Mouse (Mus musculus) G1E-ER4 (cell line): Measurements from ENCODE around the gene Saxo2. TPM values are rescaled to one million over a fixed set of nuclear protein-coding genes. Genes with fewer than 3 reads are reported as not detected.

Source experiments
- GATA1 ChIP-seq: IDR thresholded peaks from one replicate; pipeline ENCODE4 v1.8.0; 2012; ENCODE audit warnings: low read length, inconsistent platforms
- polyA plus RNA-seq: library from polyadenylated mRNA; stranded (reverse); fragments of >175 nt; gene quantifications from 2 replicates; pipeline ENCODE4 v1.2.3, GENCODE M21; 2012

Saxo2 gene
- polyA plus RNA-seq = 0.02 and 0.25 TPM in 2 replicates

- no peak for TF ChIP-seq GATA1
These were observed at the start of gene Saxo2, which contains the start of gene Efl1 for GRCm38 (mm10) chr7:82648353-82649080. Saxo2 (minus strand) TSS chr7:82648528. Efl1 (plus strand) TSS chr7:82648614.

- no peak for TF ChIP-seq GATA1
These were observed 49.3 kb upstream of the Saxo2 start for GRCm38 (mm10) chr7:82697668-82698067.

- no peak for TF ChIP-seq GATA1
These were observed 42.9 kb upstream of the Saxo2 start for GRCm38 (mm10) chr7:82691021-82691738.

GRCm38 (mm10) chr7:82688736-82689135 is 40.4 kb upstream of the Saxo2 start:
- no peak for TF ChIP-seq GATA1

- no peak for TF ChIP-seq GATA1
These were observed 31.6 kb upstream of the Saxo2 start for GRCm38 (mm10) chr7:82679901-82680300.

GRCm38 (mm10) chr7:82676834-82677233 is 28.5 kb upstream of the Saxo2 start:
- no peak for TF ChIP-seq GATA1

- TF ChIP-seq GATA1 = no peak
These were observed 27.7 kb upstream of the Saxo2 start for GRCm38 (mm10) chr7:82676001-82676400.

GRCm38 (mm10) chr7:82664604-82665003 is 16.3 kb upstream of the Saxo2 start:
- TF ChIP-seq GATA1 = no peak

GRCm38 (mm10) chr7:82649081-82649445 is 735 bp upstream of the Saxo2 start:
- TF ChIP-seq GATA1 = no peak

GRCm38 (mm10) chr7:82647909-82648308 is 419 bp downstream of the Saxo2 start:
- TF ChIP-seq GATA1 = no peak

- no peak for TF ChIP-seq GATA1
These were observed 1.1 kb downstream of the Saxo2 start for GRCm38 (mm10) chr7:82647183-82647582.

GRCm38 (mm10) chr7:82625342-82625741 is 23.0 kb downstream of the Saxo2 start:
- TF ChIP-seq GATA1 = no peak

GRCm38 (mm10) chr7:82609629-82610028 is 38.7 kb downstream of the Saxo2 start:
- no peak for TF ChIP-seq GATA1

GRCm38 (mm10) chr7:82605425-82605824 is 42.9 kb downstream of the Saxo2 start:
- no peak for TF ChIP-seq GATA1

- no peak for TF ChIP-seq GATA1
These were observed 46.3 kb downstream of the Saxo2 start for GRCm38 (mm10) chr7:82602008-82602407.

- TF ChIP-seq GATA1 = no peak
These were observed 57.4 kb downstream of the Saxo2 start for GRCm38 (mm10) chr7:82590931-82591330.

Other genes starting within 250 kb of the Saxo2 start
- 5.7 and 7.8 TPM in 2 replicates for gene Efl1, start 86 bp upstream of the Saxo2 start, polyA plus RNA-seq
- not detected in 2 replicates for gene Mex3b, start 218.8 kb upstream of the Saxo2 start, polyA plus RNA-seq